Mouse (Mus musculus): Measurements from ENCODE around the gene B3glct. TPM values are rescaled to one million over a fixed set of nuclear protein-coding genes. Genes with fewer than 3 reads are reported as not detected.

B3glct gene
- polyA plus RNA-seq, 1 experiment from 2014 or later: 16.7 TPM

DNA sequence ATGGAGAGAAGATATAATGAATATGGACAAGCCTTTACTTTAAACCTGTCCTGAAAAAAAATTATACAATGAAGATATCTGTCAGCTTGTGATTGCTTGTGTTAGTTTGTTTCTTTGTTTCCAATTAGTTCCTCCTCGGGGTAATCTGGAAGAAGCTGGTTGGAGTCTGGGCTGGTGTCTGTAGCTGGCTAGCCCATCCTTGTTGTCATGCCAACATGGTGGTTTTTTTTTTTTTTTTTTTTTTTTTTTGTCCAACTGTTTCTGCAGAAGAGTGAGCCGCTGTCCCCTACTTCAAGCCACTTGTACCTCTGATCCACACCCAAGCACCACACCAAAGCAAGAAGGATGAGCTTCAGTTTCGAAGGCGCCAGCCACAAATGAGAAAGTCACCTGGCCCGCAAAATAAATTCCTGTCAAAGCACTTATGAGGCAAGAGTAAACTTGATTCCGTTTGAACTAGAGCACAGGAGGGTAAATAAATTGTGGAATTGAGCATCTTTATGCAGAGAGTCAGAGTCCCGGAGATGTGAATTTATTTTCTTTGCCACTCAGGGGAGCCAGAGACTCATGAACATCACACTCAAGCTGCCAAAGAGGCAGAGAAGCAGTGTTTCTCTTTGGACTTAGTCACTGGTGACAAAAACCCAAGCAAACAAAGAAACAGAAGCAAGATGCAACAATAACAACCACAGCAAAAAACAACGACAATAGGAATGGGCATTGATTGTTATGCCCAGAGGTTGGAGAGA is 30.5 kb upstream of the B3glct start:
- in situ Hi-C loops (cut with MboI; ENCODE audit: low pct_unique_long_range_greater_than_20kb): no loop called here
- peak; percentile 23 for TF ChIP-seq CTCF (IDR thresholded peaks at IDR 0.05)
- no peaks in the 10 kb centered on the region for H3K27me3 ChIP-seq
- ChIA-PET POLR2A (no interaction called here), CTCF (no interaction called here)
- DNase-seq (ENCODE audit: low read depth, low spot score) (no peak), ATAC-seq (no peak)

- DNase-seq (ENCODE audit: low read depth, low spot score): no peak
- no peaks in the 10 kb centered on the region for H3K27me3 ChIP-seq
- no peak for TF ChIP-seq CTCF (IDR thresholded peaks at IDR 0.05)
- no peak for ATAC-seq
- CTCF ChIA-PET: no interaction called here
- in situ Hi-C loops (cut with MboI; ENCODE audit: low pct_unique_long_range_greater_than_20kb): no loop called here
- POLR2A ChIA-PET: no interaction called here
Observed at GRCm38 (mm10) chr5:149648196-149648595, 29.8 kb upstream of the B3glct start.

DNA sequence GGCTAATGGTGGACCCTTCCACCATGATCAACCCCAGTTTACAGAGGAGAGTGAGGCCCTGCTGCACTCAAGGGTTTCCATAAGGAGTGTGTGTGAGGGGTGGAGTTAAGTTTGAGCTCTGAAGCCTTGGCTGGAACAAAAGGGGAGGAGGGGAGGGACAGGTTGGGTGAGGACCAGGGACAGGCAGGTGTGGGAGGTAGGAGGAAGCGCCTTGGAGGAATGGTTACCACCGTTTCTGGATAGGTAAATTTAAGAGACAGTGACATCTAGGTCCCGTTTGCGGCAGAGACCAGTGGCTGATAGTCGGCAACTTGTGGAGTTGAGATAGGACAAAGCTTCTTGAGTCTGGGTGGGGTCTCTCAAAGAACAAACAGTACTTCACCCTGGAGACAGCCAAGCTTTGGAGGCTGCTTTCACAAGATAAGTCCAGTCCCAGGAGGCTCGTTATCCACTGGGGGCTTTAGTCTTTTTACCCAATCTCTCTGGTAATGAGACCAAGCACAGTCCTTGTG is 29.1 kb upstream of the B3glct start:
- ChIA-PET POLR2A (no interaction called here), CTCF (no interaction called here)
- H3K27me3 ChIP-seq: no peaks in the 10 kb centered on the region
- no peak for TF ChIP-seq CTCF (IDR thresholded peaks at IDR 0.05)
- in situ Hi-C loops (cut with MboI; ENCODE audit: low pct_unique_long_range_greater_than_20kb): no loop called here
- DNase-seq (ENCODE audit: low read depth, low spot score): no peak
- ATAC-seq: no peak

DNA sequence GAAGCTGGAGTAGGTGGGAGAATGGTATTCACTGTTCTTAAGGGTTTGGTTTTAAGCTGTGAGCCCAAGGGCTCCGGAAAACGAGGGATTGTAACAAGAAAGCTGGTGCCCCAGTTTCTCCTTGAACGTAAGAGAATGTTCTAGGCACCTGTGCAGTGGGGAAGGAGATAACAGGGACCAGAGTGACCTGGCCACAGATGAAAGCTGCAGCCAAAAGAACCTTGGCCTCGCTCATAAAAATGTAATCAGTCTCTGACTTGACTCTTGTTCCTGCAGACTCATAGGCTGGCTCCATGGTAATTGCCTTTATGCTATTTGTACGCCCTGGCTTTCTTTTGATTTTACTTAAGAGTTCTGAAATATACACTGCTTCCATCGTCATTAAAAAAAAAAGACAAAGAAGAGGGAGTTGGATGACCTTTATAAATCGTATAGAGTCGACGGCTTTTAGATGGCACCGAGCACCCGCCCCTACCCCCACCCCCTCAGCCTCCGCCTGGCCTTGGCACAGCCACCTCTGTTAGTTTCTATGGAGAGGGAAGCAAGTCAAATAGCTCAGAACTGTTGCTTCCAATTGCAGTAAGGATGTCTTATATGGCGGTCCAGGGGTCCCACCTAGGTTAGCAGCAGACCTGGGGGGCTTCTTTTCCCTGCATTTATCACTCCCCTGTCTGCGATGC is 28.4 kb upstream of the B3glct start:
- CTCF ChIA-PET: no interaction called here
- no peak for ATAC-seq
- in situ Hi-C loops (cut with MboI; ENCODE audit: low pct_unique_long_range_greater_than_20kb): no loop called here
- no peaks in the 10 kb centered on the region for H3K27me3 ChIP-seq
- TF ChIP-seq CTCF (IDR thresholded peaks at IDR 0.05): no peak
- no peak for DNase-seq (ENCODE audit: low read depth, low spot score)
- POLR2A ChIA-PET: no interaction called here

- POLR2A ChIA-PET: no interaction called here
- TF ChIP-seq CTCF (IDR thresholded peaks at IDR 0.05): no peak
- no peaks in the 10 kb centered on the region for H3K27me3 ChIP-seq
- in situ Hi-C loops (cut with MboI; ENCODE audit: low pct_unique_long_range_greater_than_20kb): no loop called here
- CTCF ChIA-PET: no interaction called here
- DNase-seq (ENCODE audit: low read depth, low spot score) (no peak), ATAC-seq (no peak)
Observed at GRCm38 (mm10) chr5:149650179-149650553, 27.9 kb upstream of the B3glct start.

GRCm38 (mm10) chr5:149655636-149656035 is 22.4 kb upstream of the B3glct start:
- POLR2A ChIA-PET: no interaction called here
- no peak for TF ChIP-seq CTCF (IDR thresholded peaks at IDR 0.05)

DNA sequence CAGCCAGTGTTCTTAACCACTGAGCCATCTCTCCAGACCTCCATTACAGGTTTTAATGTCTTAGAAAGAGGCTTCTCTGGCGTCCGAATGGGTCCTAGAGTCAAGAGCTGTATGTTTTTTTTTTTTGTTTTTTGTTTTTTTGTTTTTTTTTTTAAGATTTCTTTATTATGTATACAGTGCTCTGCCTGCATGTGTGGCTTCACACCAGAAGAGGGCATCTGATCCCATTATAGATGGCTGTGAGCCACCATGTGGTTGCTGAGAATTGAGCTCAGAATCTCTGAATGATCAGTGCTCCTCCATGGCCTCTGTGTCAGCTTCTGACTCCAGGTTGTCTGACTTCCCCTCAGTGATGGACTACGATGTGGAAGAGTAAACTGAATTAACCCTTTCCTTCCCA is 20.0 kb upstream of the B3glct start:
- ATAC-seq (no peak), DNase-seq (ENCODE audit: low read depth, low spot score) (no peak)
- in situ Hi-C loops (cut with MboI; ENCODE audit: low pct_unique_long_range_greater_than_20kb): no loop called here
- TF ChIP-seq CTCF (IDR thresholded peaks at IDR 0.05): no peak
- no peaks in the 10 kb centered on the region for H3K27me3 ChIP-seq
- ChIA-PET POLR2A (interaction anchor here (0.6 kb wide), 1 partner anchor 56 kb away, joined by 3 read pairs; no protein-coding TSS in a partner anchor), CTCF (interaction anchor here (1.0 to 1.2 kb wide), 2 partner anchors 13 to 15 kb away, joined by 3 read pairs; no protein-coding TSS in a partner anchor)

More at GRCm38 (mm10) chr5:149655636-149656035, 22.4 kb upstream of the B3glct start:
- in situ Hi-C loops (cut with MboI; ENCODE audit: low pct_unique_long_range_greater_than_20kb): no loop called here
- H3K27me3 ChIP-seq: no peaks in the 10 kb centered on the region
- CTCF ChIA-PET: no interaction called here
- ATAC-seq (no peak), DNase-seq (ENCODE audit: low read depth, low spot score) (no peak)

DNA sequence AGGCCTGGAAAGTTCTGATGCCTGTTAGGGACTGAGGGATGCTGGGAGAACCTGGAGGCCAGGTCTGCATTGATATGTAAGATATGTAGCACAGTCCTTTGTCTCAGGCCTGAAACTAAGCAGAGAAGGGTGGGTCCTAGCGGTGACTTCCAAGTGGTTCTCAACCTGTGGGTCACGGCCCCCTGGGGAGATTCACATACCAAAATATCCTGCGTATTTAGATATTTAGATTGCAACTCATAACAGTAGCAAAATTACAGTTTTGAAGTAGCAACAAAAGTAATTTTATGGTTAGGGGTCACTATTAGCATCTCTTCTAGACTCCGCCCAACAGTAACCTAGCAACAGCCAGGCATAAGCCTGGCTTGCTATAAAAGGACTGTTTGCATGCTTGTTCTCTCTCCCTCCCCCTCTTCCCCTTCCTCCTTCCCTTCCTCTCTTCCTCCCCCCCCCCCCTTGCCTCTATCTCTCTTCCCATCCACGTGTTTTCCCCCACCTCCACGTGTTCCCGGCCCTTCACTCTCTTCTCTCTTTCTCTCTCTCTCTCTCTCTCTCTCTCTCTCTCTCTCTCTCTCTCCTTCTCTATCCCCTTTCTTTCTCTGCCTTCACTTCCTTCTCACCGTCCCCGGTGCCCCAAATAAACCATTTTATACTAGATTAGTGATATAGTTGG is 19.2 kb upstream of the B3glct start:
- ChIA-PET CTCF (interaction anchor here (1.2 kb wide), 1 partner anchor 15 kb away, joined by 3 read pairs; no protein-coding TSS in a partner anchor), POLR2A (no interaction called here)
- in situ Hi-C loops (cut with MboI; ENCODE audit: low pct_unique_long_range_greater_than_20kb): no loop called here
- DNase-seq (ENCODE audit: low read depth, low spot score) (no peak), ATAC-seq (no peak)
- no peak for TF ChIP-seq CTCF (IDR thresholded peaks at IDR 0.05)
- no peaks in the 10 kb centered on the region for H3K27me3 ChIP-seq

DNA sequence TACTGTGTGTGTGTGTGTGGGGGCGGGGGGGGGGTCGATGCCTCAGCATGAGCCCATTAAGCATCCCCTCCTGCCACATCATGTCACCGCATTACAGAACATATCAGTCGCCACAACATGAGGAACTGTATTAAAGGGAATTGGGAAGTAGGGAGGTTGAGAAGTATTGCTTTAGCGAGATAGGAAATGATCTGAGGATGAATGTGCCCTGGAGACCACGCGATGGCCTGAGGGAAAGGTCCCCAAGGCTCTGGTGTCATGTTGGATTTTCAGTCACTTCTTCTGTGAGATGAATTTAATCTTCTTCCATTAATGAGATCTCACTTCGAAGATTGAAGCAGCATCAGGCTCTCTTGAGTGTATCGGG is 18.6 kb upstream of the B3glct start:
- ATAC-seq (no peak), DNase-seq (ENCODE audit: low read depth, low spot score) (no peak)
- no peak for TF ChIP-seq CTCF (IDR thresholded peaks at IDR 0.05)
- in situ Hi-C loops (cut with MboI; ENCODE audit: low pct_unique_long_range_greater_than_20kb): no loop called here
- no peaks in the 10 kb centered on the region for H3K27me3 ChIP-seq
- POLR2A ChIA-PET: no interaction called here
- CTCF ChIA-PET: no interaction called here

GRCm38 (mm10) chr5:149661428-149661827 is 16.6 kb upstream of the B3glct start:
- TF ChIP-seq CTCF (IDR thresholded peaks at IDR 0.05): peak; percentile 37
- POLR2A ChIA-PET: no interaction called here
- in situ Hi-C loops (cut with MboI; ENCODE audit: low pct_unique_long_range_greater_than_20kb): no loop called here

GRCm38 (mm10) chr5:149662980-149663379 is 15.1 kb upstream of the B3glct start:
- no peak for ATAC-seq
- in situ Hi-C loops (cut with MboI; ENCODE audit: low pct_unique_long_range_greater_than_20kb): no loop called here
- TF ChIP-seq CTCF (IDR thresholded peaks at IDR 0.05): peak; percentile 56
- ChIA-PET POLR2A (no interaction called here), CTCF (interaction anchor here (1.1 kb wide), 1 partner anchor 15 kb away, joined by 8 read pairs; the partner anchor contains the start of gene B3glct)
- DNase-seq (ENCODE audit: low read depth, low spot score): no peak
- no peaks in the 10 kb centered on the region for H3K27me3 ChIP-seq

More at GRCm38 (mm10) chr5:149661428-149661827, 16.6 kb upstream of the B3glct start:
- H3K27me3 ChIP-seq: no peaks in the 10 kb centered on the region
- DNase-seq (ENCODE audit: low read depth, low spot score): no peak
- CTCF ChIA-PET: no interaction called here
- no peak for ATAC-seq
